26 mouse cellular contexts compared by ENCODE assay signal in genomic region chr16:23953959-23954260, GRCm38 (mm10). TPM values are rescaled to one million over a fixed set of nuclear protein-coding genes. Genes with fewer than 3 reads are reported as not detected.
DNase-seq lines count a peak whose midpoint lies in the region; ATAC-seq and TF ChIP-seq lines count a peak whose summit lies in the region.
"Had no signal": no experiment of that assay in that cellular context is flagged by ENCODE, and none has a peak within 500 bp of the region (broad histone marks: within the 10 kb centered on the region; RNA-seq: fewer than 3 reads in every experiment).

No protein-coding gene starts in this region.

- 11% methylated on average over 1 of the region's 1 CpGs for WGBS in forebrain, embryonic 12.5 days
- WGBS in forebrain, postnatal 0 days: 0% methylated on average over 1 of the region's 1 CpGs
- WGBS in hindbrain, embryonic 14.5 days: 0% methylated on average over 1 of the region's 1 CpGs
- WGBS in hindbrain, embryonic 16.5 days: 14% methylated on average over 1 of the region's 1 CpGs
- WGBS in midbrain, embryonic 13.5 days: 0% methylated on average over 1 of the region's 1 CpGs
- WGBS in midbrain, postnatal 0 days: 12% methylated on average over 1 of the region's 1 CpGs
- WGBS in midbrain, embryonic 15.5 days: 11% methylated on average over 1 of the region's 1 CpGs

- H3K36me3 ChIP-seq in forebrain, embryonic 12.5 days (replicated peaks): no peaks in the 10 kb centered on the region
- no peaks in the 10 kb centered on the region for H3K36me3 ChIP-seq in forebrain, postnatal 0 days (ENCODE audit: insufficient read depth)
- no peaks in the 10 kb centered on the region for H3K36me3 ChIP-seq in hindbrain, embryonic 14.5 days (replicated peaks; ENCODE audit: control insufficient read depth, insufficient read depth)
- H3K36me3 ChIP-seq in hindbrain, embryonic 16.5 days (ENCODE audit: control insufficient read depth, insufficient read depth, low read length): no peaks in the 10 kb centered on the region
- H3K36me3 ChIP-seq in midbrain, embryonic 13.5 days: no peaks in the 10 kb centered on the region
- no peaks in the 10 kb centered on the region for H3K36me3 ChIP-seq in midbrain, postnatal 0 days (ENCODE audit: insufficient read depth, low read length)
- H3K36me3 ChIP-seq in midbrain, embryonic 15.5 days (replicated peaks): no peaks in the 10 kb centered on the region
- H3K36me3 ChIP-seq: embryonic facial prominence, embryonic 12.5 days; heart, embryonic 10.5 days had no signal

- no peak overlapping the region for H3K4me2 ChIP-seq in forebrain, embryonic 12.5 days
- H3K4me2 ChIP-seq in forebrain, postnatal 0 days (ENCODE audit: low read depth): no peak overlapping the region
- H3K4me2 ChIP-seq in hindbrain, embryonic 14.5 days (replicated peaks): no peak overlapping the region
- no peak overlapping the region for H3K4me2 ChIP-seq in hindbrain, embryonic 16.5 days (ENCODE audit: low read length)
- no peak overlapping the region for H3K4me2 ChIP-seq in midbrain, embryonic 13.5 days (replicated peaks)
- H3K4me2 ChIP-seq in midbrain, postnatal 0 days (ENCODE audit: low read depth, low read length, poor library complexity, severe bottlenecking): no peak overlapping the region
- no peak overlapping the region for H3K4me2 ChIP-seq in midbrain, embryonic 15.5 days
- H3K4me2 ChIP-seq: embryonic facial prominence, embryonic 12.5 days had no signal

- ATAC-seq in forebrain, embryonic 12.5 days (ENCODE audit: low FRiP score): peak; percentile 53; the same call in 1 of the 2 replicates
- no peak for ATAC-seq in forebrain, postnatal 0 days
- 0 out of 2 replicates have a peak, but pooled peaks have one; percentile 31 for ATAC-seq in hindbrain, embryonic 14.5 days (ENCODE audit: low FRiP score)
- ATAC-seq in hindbrain, embryonic 16.5 days: no peak
- peak; percentile 64 for ATAC-seq in midbrain, embryonic 13.5 days
- no peak; the same call in 1 of the 2 replicates for ATAC-seq in midbrain, postnatal 0 days (ENCODE audit: low FRiP score)
- peak; percentile 40; the same call in 1 of the 2 replicates for ATAC-seq in midbrain, embryonic 15.5 days (replicated peaks)
- ATAC-seq: activated CD4-positive, CD25-positive, alpha-beta regulatory T cell, adult 4 months; inflammation-experienced regulatory T-cells, adult 6 months; Patski had no signal

- H3K9me3 ChIP-seq in forebrain, embryonic 12.5 days: no peaks in the 10 kb centered on the region
- H3K9me3 ChIP-seq in forebrain, postnatal 0 days (ENCODE audit: low read length): no peaks in the 10 kb centered on the region
- no peaks in the 10 kb centered on the region for H3K9me3 ChIP-seq in hindbrain, embryonic 14.5 days (ENCODE audit: control insufficient read depth, low read length)
- no peaks in the 10 kb centered on the region for H3K9me3 ChIP-seq in hindbrain, embryonic 16.5 days (ENCODE audit: control insufficient read depth, low read length)
- no peaks in the 10 kb centered on the region for H3K9me3 ChIP-seq in midbrain, embryonic 13.5 days
- no peaks in the 10 kb centered on the region for H3K9me3 ChIP-seq in midbrain, postnatal 0 days (ENCODE audit: low read length)
- H3K9me3 ChIP-seq in midbrain, embryonic 15.5 days: no peaks in the 10 kb centered on the region
- H3K9me3 ChIP-seq: embryonic facial prominence, embryonic 12.5 days; heart, embryonic 10.5 days had no signal

- H3K9ac ChIP-seq in forebrain, embryonic 12.5 days: no peak overlapping the region
- no peak overlapping the region for H3K9ac ChIP-seq in forebrain, postnatal 0 days
- H3K9ac ChIP-seq in hindbrain, embryonic 14.5 days: no peak overlapping the region
- H3K9ac ChIP-seq in hindbrain, embryonic 16.5 days (ENCODE audit: low read depth, low read length): no peak overlapping the region
- H3K9ac ChIP-seq in midbrain, embryonic 13.5 days (replicated peaks): no peak overlapping the region
- H3K9ac ChIP-seq in midbrain, postnatal 0 days (replicated peaks; ENCODE audit: low read length, poor library complexity, severe bottlenecking): no peak overlapping the region
- H3K9ac ChIP-seq in midbrain, embryonic 15.5 days: no peak overlapping the region
- H3K9ac ChIP-seq: embryonic facial prominence, embryonic 12.5 days had no signal

- H3K4me3 ChIP-seq in forebrain, embryonic 12.5 days (replicated peaks): no peak overlapping the region
- no peak overlapping the region for H3K4me3 ChIP-seq in forebrain, postnatal 0 days (ENCODE audit: low read depth, low read length)
- no peak overlapping the region for H3K4me3 ChIP-seq in hindbrain, embryonic 14.5 days (replicated peaks; ENCODE audit: low read length)
- H3K4me3 ChIP-seq in hindbrain, embryonic 16.5 days (ENCODE audit: low read length): no peak overlapping the region
- no peak overlapping the region for H3K4me3 ChIP-seq in midbrain, embryonic 13.5 days (replicated peaks)
- H3K4me3 ChIP-seq in midbrain, postnatal 0 days (ENCODE audit: low read depth, low read length): no peak overlapping the region
- no peak overlapping the region for H3K4me3 ChIP-seq in midbrain, embryonic 15.5 days
- H3K4me3 ChIP-seq: embryonic facial prominence, embryonic 12.5 days; heart, embryonic 10.5 days had no signal

- no peak for DNase-seq in forebrain, postnatal 0 days
- no peak for DNase-seq in hindbrain, embryonic 14.5 days (ENCODE audit: low spot score)
- no peak for DNase-seq in midbrain, postnatal 0 days (ENCODE audit: low spot score)
- DNase-seq in kidney, adult 18-20 months: no peak
- DNase-seq: cerebellum, adult 11-12 months; kidney, adult 11 months had no signal

- no peaks in the 10 kb centered on the region for H3K27me3 ChIP-seq in forebrain, embryonic 12.5 days
- no peaks in the 10 kb centered on the region for H3K27me3 ChIP-seq in forebrain, postnatal 0 days (ENCODE audit: insufficient read depth, low read length)
- H3K27me3 ChIP-seq in hindbrain, embryonic 14.5 days (ENCODE audit: control insufficient read depth, insufficient read depth, low read length): no peaks in the 10 kb centered on the region
- H3K27me3 ChIP-seq in hindbrain, embryonic 16.5 days (replicated peaks; ENCODE audit: control insufficient read depth, insufficient read depth, low read length): 0 out of 2 replicates have a peak, but pooled peaks cover 2% of the 10 kb centered on the region
- H3K27me3 ChIP-seq in midbrain, embryonic 13.5 days: no peaks in the 10 kb centered on the region
- no peaks in the 10 kb centered on the region for H3K27me3 ChIP-seq in midbrain, postnatal 0 days (ENCODE audit: insufficient read depth, low read length)
- no peaks in the 10 kb centered on the region for H3K27me3 ChIP-seq in midbrain, embryonic 15.5 days (replicated peaks)
- H3K27me3 ChIP-seq: CH12.LX; embryonic facial prominence, embryonic 12.5 days had no signal

- H3K27ac ChIP-seq in forebrain, embryonic 12.5 days: no peak overlapping the region
- no peak overlapping the region for H3K27ac ChIP-seq in forebrain, postnatal 0 days (ENCODE audit: low read depth, low read length)
- H3K27ac ChIP-seq in hindbrain, embryonic 14.5 days: no peak overlapping the region
- H3K27ac ChIP-seq in hindbrain, embryonic 16.5 days (ENCODE audit: low read depth, low read length): no peak overlapping the region
- no peak overlapping the region for H3K27ac ChIP-seq in midbrain, embryonic 13.5 days
- H3K27ac ChIP-seq in midbrain, postnatal 0 days (ENCODE audit: low read depth, low read length): no peak overlapping the region
- H3K27ac ChIP-seq in midbrain, embryonic 15.5 days: no peak overlapping the region
- H3K27ac ChIP-seq: embryonic facial prominence, embryonic 12.5 days; heart, embryonic 10.5 days had no signal

- no peak for TF ChIP-seq CTCF in forebrain, postnatal 0 days (IDR thresholded peaks at IDR 0.05; ENCODE audit: low read depth)
- no peak for TF ChIP-seq CTCF in midbrain, postnatal 0 days (IDR thresholded peaks at IDR 0.05)

- no peaks in the 10 kb centered on the region for H3K4me1 ChIP-seq in forebrain, embryonic 12.5 days
- no peaks in the 10 kb centered on the region for H3K4me1 ChIP-seq in forebrain, postnatal 0 days (ENCODE audit: insufficient read depth)
- H3K4me1 ChIP-seq in hindbrain, embryonic 14.5 days (replicated peaks; ENCODE audit: control insufficient read depth, insufficient read depth, low read length): no peaks in the 10 kb centered on the region
- H3K4me1 ChIP-seq in hindbrain, embryonic 16.5 days (ENCODE audit: control insufficient read depth, insufficient read depth, low read depth, low read length): peaks cover 3% of the 10 kb centered on the region; the same call in 1 of the 2 replicates
- H3K4me1 ChIP-seq in midbrain, embryonic 13.5 days (replicated peaks): peaks cover 3% of the 10 kb centered on the region; the same call in 1 of the 2 replicates
- no peaks in the 10 kb centered on the region for H3K4me1 ChIP-seq in midbrain, postnatal 0 days (ENCODE audit: insufficient read depth, low read length)
- H3K4me1 ChIP-seq in midbrain, embryonic 15.5 days: no peaks in the 10 kb centered on the region
- H3K4me1 ChIP-seq: embryonic facial prominence, embryonic 12.5 days; heart, embryonic 10.5 days had no signal

RNA-seq across cellular contexts. Expression of gene Rtp2, which starts 21.7 kb away (rescaled TPM):
- polyA plus RNA-seq in forebrain, embryonic 12.5 days (2016; fragmentation: Nextera tagmentation; extraction: Ambion mirVana): 0.29 and 0.83 TPM in 2 replicates
- total RNA-seq in forebrain, postnatal 0 days (2014; rRNA removed): 0.38 and 0.62 TPM in 2 replicates
- 0.24 and 0.36 TPM in 2 replicates for polyA plus RNA-seq in forebrain, postnatal 0 days (2015; fragmentation: Nextera tagmentation; extraction: Ambion mirVana)
- not detected in 2 replicates for polyA plus RNA-seq in hindbrain, embryonic 14.5 days (2014; fragmentation: Nextera tagmentation; extraction: Ambion mirVana)
- polyA plus RNA-seq in hindbrain, embryonic 16.5 days (2015; fragmentation: Nextera tagmentation; extraction: Ambion mirVana): 0.12 TPM in 1 of 2 replicates, not detected in the other
- polyA plus RNA-seq in midbrain, embryonic 13.5 days (2015; fragmentation: Nextera tagmentation; extraction: Ambion mirVana): not detected in 2 replicates
- 0.47 and 1.4 TPM in 2 replicates for total RNA-seq in midbrain, postnatal 0 days (2014; rRNA removed)
- 0.22 and 0.56 TPM in 2 replicates for polyA plus RNA-seq in midbrain, postnatal 0 days (2015; fragmentation: Nextera tagmentation; extraction: Ambion mirVana)
- polyA plus RNA-seq in midbrain, embryonic 15.5 days (2015; fragmentation: Nextera tagmentation; extraction: Ambion mirVana): 0.11 and 0.22 TPM in 2 replicates
- total RNA-seq: adrenal gland, adult 18-20 months; adrenal gland, postnatal 14 days; CH12.LX; gastrocnemius, postnatal 10 days; gastrocnemius, postnatal 4 days; heart, adult 18-20 months; heart, postnatal 10 days; heart, postnatal 4 days had no signal
- polyA plus RNA-seq: activated CD4-positive, CD25-positive, alpha-beta regulatory T cell, adult 4 months; C2C12; heart, embryonic 10.5 days; heart, embryonic 14.5 days; inflammation-experienced regulatory T-cells, adult 6 months; Patski had no signal

RNA-seq across cellular contexts. Expression of gene Gm37419, which starts 34.4 kb away (rescaled TPM):
- polyA plus RNA-seq in forebrain, embryonic 12.5 days (2016; fragmentation: Nextera tagmentation; extraction: Ambion mirVana): not detected in 2 replicates
- total RNA-seq in forebrain, postnatal 0 days (2014; rRNA removed): not detected in 2 replicates
- polyA plus RNA-seq in forebrain, postnatal 0 days (2015; fragmentation: Nextera tagmentation; extraction: Ambion mirVana): not detected in 2 replicates
- polyA plus RNA-seq in hindbrain, embryonic 14.5 days (2014; fragmentation: Nextera tagmentation; extraction: Ambion mirVana): not detected in 2 replicates
- polyA plus RNA-seq in hindbrain, embryonic 16.5 days (2015; fragmentation: Nextera tagmentation; extraction: Ambion mirVana): not detected in 2 replicates
- polyA plus RNA-seq in midbrain, embryonic 13.5 days (2015; fragmentation: Nextera tagmentation; extraction: Ambion mirVana): not detected in 2 replicates
- total RNA-seq in midbrain, postnatal 0 days (2014; rRNA removed): not detected in 2 replicates
- not detected in 2 replicates for polyA plus RNA-seq in midbrain, postnatal 0 days (2015; fragmentation: Nextera tagmentation; extraction: Ambion mirVana)
- polyA plus RNA-seq in midbrain, embryonic 15.5 days (2015; fragmentation: Nextera tagmentation; extraction: Ambion mirVana): not detected in 2 replicates
- total RNA-seq: adrenal gland, adult 18-20 months; adrenal gland, postnatal 14 days; CH12.LX; gastrocnemius, postnatal 10 days; gastrocnemius, postnatal 4 days; heart, adult 18-20 months; heart, postnatal 10 days; heart, postnatal 4 days had no signal
- polyA plus RNA-seq: activated CD4-positive, CD25-positive, alpha-beta regulatory T cell, adult 4 months; C2C12; cortical plate, adult 2 months; embryonic facial prominence, embryonic 12.5 days; heart, embryonic 10.5 days; heart, embryonic 14.5 days; inflammation-experienced regulatory T-cells, adult 6 months had no signal

RNA-seq across cellular contexts. Expression of gene Bcl6, which starts 34.7 kb away (rescaled TPM):
- polyA plus RNA-seq in forebrain, embryonic 12.5 days (2016; fragmentation: Nextera tagmentation; extraction: Ambion mirVana): 0.40 and 0.42 TPM in 2 replicates
- 7.5 and 9.2 TPM in 2 replicates for total RNA-seq in forebrain, postnatal 0 days (2014; rRNA removed)
- 0.69 and 0.92 TPM in 2 replicates for polyA plus RNA-seq in forebrain, postnatal 0 days (2015; fragmentation: Nextera tagmentation; extraction: Ambion mirVana)
- 0.35 and 0.50 TPM in 2 replicates for polyA plus RNA-seq in hindbrain, embryonic 14.5 days (2014; fragmentation: Nextera tagmentation; extraction: Ambion mirVana)
- 0.76 and 0.79 TPM in 2 replicates for polyA plus RNA-seq in hindbrain, embryonic 16.5 days (2015; fragmentation: Nextera tagmentation; extraction: Ambion mirVana)
- 0.22 and 0.24 TPM in 2 replicates for polyA plus RNA-seq in midbrain, embryonic 13.5 days (2015; fragmentation: Nextera tagmentation; extraction: Ambion mirVana)
- total RNA-seq in midbrain, postnatal 0 days (2014; rRNA removed): 2.5 and 3.2 TPM in 2 replicates
- 0.22 and 0.31 TPM in 2 replicates for polyA plus RNA-seq in midbrain, postnatal 0 days (2015; fragmentation: Nextera tagmentation; extraction: Ambion mirVana)
- polyA plus RNA-seq in midbrain, embryonic 15.5 days (2015; fragmentation: Nextera tagmentation; extraction: Ambion mirVana): 0.47 and 0.57 TPM in 2 replicates

Comparison
In these comparisons a context has a peak if more than half of its experiments do, and no peak if none do; other contexts are left out.
1. ATAC-seq: peak in forebrain, embryonic 12.5 days (single experiment), hindbrain, embryonic 14.5 days (single experiment), midbrain, embryonic 13.5 days (single experiment) and midbrain, embryonic 15.5 days (single experiment); none in forebrain, postnatal 0 days (single experiment), hindbrain, embryonic 16.5 days (single experiment) and midbrain, postnatal 0 days (single experiment).